Mouse (Mus musculus) spleen, postnatal 36 days (tissue): ENCODE results near the gene Dmpk.
"Not testable (repeated sequence)": the region's sequence is repeated elsewhere in the genome, so short reads cannot be mapped to it uniquely, and the experiment has no call there.

Experiments
- DNase-seq, 2 experiments: peaks; one replicate each; pipeline ENCODE4 v3.0.0; 2022; ENCODE audit warnings: low spot score in 2 of 2, mixed read lengths in 1 of 2

Dmpk gene

DNA sequence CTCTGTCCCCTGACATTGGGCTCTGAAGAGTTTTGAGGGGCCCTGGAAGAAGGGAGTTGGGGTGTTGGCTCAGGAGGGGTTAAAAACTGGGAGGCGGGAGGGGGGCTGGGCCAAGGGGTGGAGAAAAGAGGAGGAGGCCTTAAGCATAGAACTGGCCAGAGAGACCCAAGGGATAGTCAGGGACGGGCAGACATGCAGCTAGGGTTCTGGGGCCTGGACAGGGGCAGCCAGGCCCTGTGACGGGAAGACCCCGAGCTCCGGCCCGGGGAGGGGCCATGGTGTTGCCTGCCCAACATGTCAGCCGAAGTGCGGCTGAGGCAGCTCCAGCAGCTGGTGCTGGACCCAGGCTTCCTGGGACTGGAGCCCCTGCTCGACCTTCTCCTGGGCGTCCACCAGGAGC is at the start of gene Dmpk:
Gene Dmpk, plus strand, starts transcription at position 149 of the 400 bp plus-strand sequence.
- DNase-seq = no peak

DNA sequence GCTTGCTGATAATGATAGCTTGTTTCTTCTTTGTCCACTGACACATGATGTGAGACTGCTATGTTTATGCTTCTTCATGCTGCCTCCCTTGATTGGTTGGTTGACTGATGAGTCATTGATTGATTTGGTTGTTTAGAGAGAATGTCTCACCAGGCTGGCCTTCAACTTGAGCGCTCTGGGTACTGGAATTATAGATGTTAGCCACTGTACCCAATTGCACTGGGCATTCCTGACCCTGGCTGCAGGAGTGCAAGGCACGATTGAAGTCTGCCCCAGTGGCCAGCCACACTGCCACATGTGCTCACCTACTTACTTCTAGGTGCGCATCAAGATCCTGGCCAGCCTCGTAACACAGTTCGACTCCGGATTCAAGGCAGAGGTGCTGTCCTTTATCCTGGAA is 39.0 kb upstream of the Dmpk start:
- no peak for DNase-seq

DNA sequence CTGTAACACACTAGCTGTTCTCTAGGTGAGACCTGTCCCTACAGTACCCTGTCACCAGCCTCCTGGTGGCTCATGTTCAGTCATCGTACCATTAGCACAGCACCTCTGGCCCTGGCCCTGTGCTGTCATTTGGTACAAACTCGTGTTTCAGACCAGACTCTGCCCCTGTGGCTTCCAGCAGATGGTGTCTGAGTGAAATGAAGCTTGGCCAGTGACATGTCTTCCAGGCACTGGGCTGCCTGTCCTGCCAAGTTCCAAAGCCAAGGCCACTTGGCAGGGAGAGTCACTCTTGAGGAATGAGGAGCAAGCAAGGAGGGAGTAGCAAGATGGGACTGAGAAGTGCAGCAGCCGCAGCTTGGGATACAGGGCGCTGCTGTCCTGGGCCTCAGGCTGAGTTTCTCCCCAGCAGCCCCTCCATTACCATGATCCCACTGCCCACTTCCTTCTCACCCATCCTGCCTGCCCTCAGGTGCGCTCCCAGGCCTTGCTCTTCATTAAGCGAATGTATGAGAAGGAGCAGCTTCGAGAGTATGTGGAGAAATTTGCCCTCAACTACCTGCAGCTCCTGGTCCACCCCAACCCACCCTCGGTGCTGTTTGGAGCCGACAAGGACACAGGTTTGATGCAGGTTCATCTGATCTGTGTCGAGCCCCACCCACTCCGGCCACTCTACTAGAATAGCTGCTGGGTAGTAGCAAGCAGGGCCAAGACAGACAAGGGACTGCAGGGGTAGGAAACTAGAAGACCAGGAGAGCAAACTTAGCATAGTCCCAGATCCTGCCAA is 37.2 kb upstream of the Dmpk start:
- no peak for DNase-seq

DNA sequence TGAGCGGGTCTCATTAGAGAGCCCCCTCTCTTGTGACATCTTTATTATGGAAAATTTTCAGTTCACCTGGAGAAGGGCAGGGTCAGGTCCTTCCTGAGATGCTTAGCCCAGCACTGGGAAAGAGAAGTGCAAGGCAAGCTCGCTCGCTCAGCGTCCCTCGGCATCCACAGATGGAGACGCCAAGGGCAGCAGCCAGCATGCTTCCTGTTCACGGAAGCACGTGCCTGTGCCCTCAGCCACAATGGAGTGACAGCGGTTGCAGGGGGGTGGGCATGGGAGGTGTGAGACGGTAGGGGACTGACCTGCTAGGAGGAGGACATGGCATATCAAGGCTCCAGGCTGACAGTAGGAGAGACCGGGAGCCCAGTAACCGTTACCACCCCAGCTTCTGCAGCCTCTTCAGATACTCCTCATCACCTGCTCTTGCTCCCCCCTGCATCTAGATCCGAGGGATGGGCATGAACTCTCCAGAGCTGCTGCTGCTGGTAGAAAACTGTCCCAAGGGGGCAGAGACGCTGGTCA is 35.6 kb upstream of the Dmpk start:
- no peak for DNase-seq

DNA sequence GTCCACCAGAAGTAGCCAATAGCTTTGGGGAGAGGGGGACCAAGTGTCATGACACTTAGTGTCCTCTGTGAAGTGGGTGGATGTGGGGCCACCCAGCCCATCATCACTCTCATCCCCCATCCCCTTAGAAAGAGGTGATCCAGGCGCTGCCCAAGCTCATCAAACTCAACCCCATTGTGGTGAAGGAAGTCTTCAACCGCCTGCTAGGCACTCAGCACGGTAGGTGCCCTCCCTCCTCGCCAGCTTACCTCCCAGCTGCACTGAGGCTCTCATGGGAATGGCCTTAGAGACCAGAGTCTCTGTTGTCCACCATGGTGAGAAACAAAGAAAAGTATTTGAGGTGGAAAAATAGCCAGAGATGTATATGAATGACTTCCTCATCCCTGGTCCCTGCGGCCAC is 34.4 kb upstream of the Dmpk start:
- no peak for DNase-seq

DNA sequence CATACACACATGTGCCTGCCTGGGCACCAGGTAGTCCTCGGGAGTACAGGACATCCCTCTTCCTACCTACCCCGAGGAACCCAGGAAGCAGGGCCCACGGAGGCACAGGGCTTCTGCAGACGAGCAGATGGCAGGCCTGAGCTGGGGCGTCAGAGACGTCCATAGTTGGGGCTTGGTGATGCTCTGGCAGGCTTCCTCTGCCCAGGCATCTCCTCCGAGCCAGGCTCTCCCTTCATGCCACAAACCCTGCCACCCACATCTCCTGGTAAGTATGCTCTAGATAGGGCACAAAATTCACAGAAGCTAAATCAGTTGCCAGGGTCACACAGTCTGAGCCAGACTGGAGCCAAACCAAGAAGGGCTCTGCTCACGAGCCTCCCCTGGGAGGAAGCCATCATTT is 33.5 kb upstream of the Dmpk start:
- no peak for DNase-seq

DNA sequence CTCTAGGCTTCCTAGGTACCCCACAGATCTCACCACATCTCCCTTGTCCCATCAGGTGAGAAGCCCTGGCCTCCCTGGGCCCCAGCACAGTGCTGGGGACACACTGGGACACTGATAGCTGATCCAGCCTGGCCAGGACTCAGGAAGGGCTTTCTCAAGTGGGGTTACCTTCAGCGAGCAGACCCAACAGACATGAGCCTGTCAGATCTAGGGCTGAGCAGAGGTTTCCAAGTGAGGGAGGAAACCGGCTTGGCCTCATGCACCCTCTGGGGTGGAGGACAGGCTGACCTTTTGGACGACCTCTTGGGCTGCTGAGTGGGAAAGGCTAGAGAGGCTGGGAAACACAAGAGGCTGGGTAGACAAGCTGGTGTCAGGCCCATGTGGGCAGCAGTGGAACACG is 32.5 kb upstream of the Dmpk start:
- DNase-seq = no peak

DNA sequence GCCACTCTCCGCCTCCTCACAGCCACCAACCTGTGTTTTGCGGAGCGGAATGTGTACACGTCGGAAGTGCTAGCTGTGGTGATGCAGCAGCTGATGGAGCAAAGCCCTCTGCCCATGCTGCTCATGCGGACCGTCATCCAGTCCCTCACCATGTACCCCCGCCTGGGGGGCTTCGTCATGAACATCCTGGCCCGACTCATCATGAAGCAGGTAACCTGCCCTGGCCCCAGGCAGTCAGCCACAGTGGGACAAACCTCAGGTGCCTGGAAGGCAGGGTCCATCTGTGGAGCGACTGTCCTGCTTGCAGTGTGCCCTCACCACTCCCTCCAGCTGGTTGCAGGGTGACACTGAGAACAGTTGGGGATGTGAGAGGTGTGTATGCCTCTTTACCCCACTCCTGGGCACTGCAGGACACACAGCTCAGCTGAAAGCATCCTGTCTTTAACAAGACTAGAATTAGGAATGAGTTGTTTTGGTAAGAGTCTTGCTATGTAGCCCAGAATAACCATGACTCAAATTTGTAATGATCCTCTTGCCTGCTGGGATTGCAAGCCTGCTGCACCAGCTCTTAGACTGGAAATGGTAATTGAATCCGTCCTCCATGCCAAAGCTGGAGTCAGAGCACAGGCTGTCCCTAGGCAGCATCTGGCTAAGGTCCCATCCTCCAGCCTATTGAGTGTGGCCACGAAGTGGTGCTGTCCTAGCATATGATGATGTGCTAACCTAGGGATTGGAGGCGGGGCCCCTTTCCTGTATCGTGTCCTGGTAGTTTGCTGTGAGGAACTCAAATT is 31.1 kb upstream of the Dmpk start:
- DNase-seq = no peak

DNA sequence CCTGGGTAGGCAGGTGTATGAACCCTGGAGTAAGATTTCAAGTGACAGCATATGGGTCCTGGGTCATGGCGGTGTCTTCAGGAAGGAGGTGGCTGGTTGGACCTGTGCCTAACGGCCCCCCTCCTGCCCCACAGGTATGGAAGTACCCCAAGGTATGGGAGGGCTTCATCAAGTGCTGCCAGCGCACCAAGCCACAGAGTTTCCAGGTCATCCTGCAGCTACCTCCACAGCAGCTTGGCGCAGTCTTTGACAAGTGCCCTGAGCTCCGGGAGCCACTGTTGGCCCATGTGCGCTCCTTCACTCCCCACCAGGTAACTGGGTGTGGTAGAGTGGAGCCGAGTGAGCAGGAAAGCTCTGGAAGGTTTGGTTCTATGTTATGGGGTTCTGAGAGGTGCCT is 30.5 kb upstream of the Dmpk start:
- DNase-seq = no peak

DNA sequence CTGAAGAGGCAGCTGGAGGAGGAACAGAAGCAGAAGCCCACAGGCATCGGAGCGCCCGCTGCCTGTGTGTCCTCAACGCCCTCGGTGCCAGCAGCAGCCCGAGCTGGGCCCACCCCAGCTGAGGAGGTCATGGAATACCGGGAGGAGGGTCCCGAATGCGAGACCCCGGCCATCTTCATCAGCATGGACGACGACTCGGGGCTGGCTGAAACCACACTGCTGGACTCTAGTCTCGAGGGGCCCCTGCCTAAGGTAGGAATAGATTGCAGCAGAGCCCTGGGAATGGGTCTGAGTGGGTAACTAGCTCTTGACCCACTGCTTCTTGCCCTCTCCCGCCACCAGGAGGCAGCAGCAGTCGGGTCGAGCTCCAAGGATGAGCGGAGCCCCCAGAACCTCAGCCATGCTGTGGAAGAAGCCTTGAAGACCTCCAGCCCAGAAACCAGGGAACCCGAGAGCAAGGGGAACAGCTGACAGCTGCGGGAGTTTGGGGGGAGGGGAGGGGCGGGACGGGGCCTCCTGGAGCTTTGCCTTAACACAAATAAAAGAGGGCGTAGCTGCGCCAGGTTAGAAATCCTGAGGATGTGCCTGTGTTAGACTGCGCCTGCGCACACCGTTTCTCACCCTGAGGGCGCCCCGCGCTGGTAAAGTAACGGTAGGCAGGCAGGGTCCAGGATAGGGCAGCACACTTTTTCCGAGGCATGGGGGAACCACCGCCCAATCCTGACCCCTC is 29.4 kb upstream of the Dmpk start, which contains the start of gene Rsph6a:
Gene Rsph6a, plus strand, starts transcription at position 644 of the 730 bp plus-strand sequence.
- DNase-seq = no peak

DNA sequence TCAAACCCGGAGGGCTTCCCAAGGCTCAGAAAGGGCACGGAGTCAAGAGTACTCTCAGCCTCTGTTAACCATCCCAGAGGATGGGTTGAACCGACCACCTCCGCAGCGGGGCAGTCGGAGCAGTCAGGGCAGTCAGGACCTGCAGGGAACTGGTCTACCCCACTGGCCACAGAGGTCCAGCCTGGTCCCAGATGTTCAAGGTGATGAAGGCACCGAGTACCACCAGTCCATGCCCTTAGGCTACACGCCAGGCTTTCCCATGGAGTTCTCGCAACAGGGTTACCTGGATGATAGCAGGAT is 28.9 kb upstream of the Dmpk start:
- no peak for DNase-seq

DNA sequence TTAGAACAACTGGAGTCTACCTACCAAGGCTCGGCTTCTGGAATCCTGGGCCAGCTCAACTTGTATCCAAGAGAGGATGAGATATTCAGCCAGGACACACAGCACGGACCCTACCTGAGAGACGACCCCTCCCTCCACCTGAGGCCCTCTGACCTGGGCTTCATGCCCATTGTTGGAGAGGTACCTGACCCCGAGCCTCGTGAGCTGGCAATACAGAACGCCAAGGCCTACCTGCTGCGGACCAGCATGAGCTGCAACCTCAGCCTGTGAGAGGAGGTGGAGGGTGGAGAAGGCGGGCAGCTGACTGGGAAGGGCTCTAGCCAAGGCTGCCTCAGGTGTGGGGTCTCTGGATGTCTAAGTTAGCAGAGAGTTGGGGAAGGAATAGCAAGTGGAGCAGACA is 28.5 kb upstream of the Dmpk start:
- no peak for DNase-seq

DNA sequence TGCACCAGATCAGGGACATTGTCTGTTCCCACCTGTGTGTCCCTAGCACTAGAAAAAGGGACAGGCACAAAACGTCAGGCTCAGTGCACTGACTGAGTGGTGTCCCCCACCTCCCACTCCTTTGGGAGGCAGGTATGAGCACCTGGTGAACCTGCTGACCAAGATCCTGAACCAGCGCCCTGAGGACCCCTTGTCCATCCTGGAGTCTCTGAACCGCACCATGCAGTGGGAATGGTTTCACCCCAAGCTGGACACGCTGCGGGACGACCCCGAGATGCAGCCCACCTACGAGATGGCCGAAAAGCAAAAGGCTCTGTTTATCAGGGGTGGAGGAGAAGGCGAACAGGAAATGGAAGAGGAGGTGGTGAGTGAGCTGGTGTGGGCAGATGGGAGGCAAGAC is 26.2 kb upstream of the Dmpk start:
- no peak for DNase-seq

DNA sequence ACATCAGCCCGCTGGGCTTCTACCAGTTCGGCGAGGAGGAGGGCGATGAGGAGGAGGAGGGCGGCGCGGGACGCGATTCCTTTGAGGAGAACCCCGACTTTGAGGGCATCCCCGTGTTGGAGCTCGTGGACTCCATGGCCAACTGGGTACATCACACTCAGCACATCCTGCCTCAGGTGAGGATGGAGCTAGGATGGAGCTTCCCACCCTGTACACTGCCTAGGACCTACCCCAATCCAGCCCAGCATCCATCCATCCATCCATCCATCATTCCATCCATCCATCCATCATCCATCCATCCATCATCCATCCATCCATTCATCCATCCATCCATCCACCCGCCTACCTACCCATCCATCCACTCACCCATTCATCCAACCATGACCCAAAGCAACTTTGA is 17.8 kb upstream of the Dmpk start:
- DNase-seq = no peak

DNA sequence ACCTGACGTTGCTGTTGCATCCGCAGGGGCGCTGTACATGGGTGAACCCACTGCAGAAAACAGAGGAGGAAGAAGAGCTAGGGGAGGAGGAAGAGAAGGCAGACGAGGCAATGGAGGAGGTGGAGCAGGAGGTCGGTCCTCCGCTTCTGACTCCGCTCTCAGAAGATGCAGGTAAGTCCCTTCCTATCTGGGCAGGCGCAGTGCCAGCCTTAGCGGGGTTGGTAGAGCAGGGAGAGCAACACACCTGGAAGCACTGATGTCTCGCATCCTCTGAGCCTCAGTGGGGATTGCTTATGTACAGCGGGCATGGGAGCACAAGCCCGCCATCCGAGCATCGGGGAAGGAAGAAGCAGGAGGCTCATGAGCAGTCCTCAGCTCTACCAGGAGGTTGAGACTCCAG is 16.6 kb upstream of the Dmpk start:
- DNase-seq = no peak

DNA sequence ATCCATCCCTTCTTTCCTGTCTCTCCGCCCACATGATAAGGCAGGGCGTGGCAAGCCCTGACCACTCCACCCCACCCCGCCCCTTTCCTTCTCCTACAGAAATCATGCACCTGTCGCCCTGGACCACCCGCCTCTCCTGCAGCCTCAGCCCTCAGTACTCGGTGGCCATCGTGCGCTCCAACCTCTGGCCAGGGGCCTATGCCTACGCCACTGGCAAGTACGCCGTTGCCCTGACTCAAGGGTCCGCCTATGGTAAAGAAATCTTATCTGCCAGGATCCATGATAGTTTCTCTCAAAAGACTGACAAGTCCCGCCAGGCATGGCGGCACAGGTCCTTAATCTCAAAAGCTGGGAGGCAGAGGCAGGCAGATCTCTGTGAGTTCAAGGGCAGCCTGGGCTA is 15.7 kb upstream of the Dmpk start:
- DNase-seq = no peak

DNA sequence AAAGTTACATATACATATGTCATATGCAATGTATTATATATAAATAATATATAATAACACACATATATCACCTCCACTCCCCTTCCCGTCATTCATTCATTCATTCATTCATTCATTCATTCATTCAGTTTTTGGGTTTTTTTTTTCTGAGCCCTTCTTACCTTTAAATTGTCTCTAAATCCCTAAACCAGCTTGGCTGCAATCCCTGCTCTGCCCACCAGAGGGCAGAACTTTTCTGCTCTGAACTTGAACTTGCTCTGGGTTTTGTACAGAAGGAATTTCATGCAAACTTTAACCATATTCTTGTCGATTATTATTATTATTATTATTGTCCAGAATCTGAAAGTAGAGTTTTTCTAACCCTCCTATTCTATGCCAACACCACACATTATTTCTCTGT is 14.9 kb upstream of the Dmpk start:
- peak; percentile 52 to 64 for DNase-seq

DNA sequence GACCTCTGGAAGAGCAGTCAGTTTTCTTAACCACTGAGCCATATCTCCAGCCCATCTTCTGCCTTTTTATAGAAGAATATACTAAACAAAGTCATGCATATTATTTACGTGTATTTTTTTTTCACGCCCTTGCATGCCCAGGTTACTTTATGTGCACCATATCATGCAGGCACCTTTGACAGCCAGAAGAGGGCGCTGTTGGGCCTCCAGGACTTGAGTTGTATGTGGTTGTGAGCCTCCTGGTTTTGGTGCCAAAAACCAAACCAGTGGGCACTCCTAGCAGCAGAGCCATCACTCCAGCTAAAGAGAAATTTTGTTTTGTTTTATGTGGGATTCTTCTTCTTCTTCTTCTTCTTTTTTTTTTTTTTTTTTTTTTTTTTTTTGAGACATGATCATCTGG is 14.1 kb upstream of the Dmpk start:
- DNase-seq = no peak

DNA sequence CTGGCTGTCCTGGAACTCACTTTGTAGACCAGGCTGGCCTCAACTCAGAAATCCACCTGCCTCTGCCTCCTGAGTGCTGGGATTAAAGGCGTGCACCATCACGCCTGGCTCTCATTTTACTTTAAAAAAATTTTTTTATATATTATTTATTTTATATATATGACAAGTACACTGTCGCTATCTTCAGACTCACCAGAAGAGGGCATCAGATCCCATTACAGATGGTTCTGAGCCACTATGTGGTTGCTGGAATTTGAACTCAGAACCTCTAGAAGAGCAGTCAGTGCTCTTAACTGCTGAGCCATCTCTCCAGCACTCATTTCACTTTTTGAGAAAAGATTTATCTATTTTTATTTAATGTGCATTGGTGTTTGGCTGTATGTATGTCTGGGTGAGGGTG is 12.6 kb upstream of the Dmpk start:
- not testable (repeated sequence) for DNase-seq

DNA sequence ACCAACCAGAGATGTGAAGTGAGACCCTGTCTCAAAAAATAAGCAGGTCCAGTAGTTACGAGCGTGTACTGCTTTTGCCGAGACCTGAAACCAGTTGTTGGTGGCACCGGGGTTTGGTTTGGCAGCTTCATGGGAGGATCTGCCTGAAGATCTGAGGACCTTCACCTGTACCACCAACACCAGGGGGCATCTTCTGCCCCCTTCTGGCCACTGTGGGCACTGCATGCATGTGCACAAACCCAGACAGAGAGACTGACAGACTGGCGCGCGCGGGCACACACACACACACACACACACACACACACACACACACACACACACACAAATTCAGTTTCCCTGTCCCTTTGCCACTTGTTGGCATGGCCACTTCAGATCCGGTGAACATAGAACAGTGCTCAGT is 10.1 kb upstream of the Dmpk start:
- DNase-seq = no peak

DNA sequence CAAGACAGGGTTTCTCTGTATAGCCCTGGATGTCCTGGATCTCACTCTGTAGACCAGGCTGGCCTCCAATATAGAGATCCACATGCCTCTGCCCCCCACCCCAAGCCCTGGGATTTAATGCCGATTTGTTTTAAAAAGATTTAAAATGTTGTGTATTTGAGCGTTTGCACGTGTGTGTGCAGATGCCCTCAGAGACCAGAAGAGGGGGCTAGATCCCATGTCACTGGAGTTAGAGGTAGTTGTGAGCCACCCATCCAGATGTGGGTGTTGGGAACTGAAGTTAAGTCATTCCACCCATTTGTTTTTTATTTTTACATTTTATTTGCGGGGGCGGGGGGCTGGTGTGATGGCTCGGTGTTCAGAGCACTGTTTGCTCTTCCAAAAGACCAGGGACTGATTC is 9.2 kb upstream of the Dmpk start:
- DNase-seq = no peak

DNA sequence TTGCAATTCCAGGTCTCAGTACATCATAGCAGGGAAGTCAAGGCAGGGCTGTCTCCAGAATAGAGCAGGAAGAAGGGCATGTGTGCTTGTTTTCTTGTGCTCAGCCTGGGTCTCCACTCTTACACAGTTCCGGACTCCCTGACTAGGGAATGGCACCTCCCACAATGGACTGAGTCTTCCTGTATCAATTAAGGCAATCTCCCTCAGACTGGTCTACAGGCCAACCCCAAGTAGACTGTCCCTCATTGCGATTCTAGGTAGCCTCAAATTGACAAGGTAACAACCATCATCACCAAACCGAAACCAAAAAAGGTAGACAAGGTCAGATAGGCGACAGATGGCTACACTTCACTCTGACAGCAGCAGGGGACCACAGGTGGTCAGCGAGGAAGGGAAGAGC is 8.4 kb upstream of the Dmpk start:
- no peak for DNase-seq
